Mouse (Mus musculus) stomach, postnatal 0 days (tissue): ENCODE measurements around the gene Emc9. TPM values are rescaled to one million over a fixed set of nuclear protein-coding genes. Genes with fewer than 3 reads are reported as not detected.
A peak's percentile ranks its signal among the peaks of the same experiment; 100 is the strongest.

ENCODE experiments used
- ATAC-seq: fragments of 200-750 bp; cut with Nextera tagmentation; 2 replicates; pipeline ENCODE4 v1.8.0; 2017; ENCODE audit not compliant: low FRiP score, low TSS enrichment
- DNase-seq: peaks from one replicate; pipeline ENCODE4 v3.0.0-alpha.2; 2016; ENCODE audit warnings: low spot score
- H3K27ac ChIP-seq: fragments of 300-500 bp; sonication (generic); replicated peaks from 2 replicates; pipeline ENCODE4 v1.5.1; 2014; ENCODE audit warnings: mild to moderate bottlenecking, control low read depth
- H3K27me3 ChIP-seq: fragments of 300-500 bp; sonication (generic); 2 replicates; pipeline ENCODE4 v1.6.1; 2014; ENCODE audit warnings: low read length; ENCODE audit not compliant: control insufficient read depth, insufficient read depth
- H3K36me3 ChIP-seq: fragments of 300-500 bp; sonication (generic); 2 replicates; pipeline ENCODE4 v1.6.1; 2014; ENCODE audit warnings: low read length, mixed read lengths; ENCODE audit not compliant: control insufficient read depth, insufficient read depth
- H3K4me1 ChIP-seq: fragments of 300-500 bp; sonication (generic); replicated peaks from 2 replicates; pipeline ENCODE4 v1.6.1; 2014; ENCODE audit warnings: antibody characterized with exemption; ENCODE audit not compliant: control insufficient read depth, insufficient read depth
- H3K4me2 ChIP-seq: fragments of 300-500 bp; sonication (generic); replicated peaks from 2 replicates; pipeline ENCODE4 v1.6.1; 2014; ENCODE audit warnings: low read depth, mild to moderate bottlenecking, control low read depth, moderate library complexity
- H3K4me3 ChIP-seq: fragments of 300-500 bp; sonication (generic); 2 replicates; pipeline ENCODE4 v1.5.1; 2014; ENCODE audit warnings: low read depth, low read length, control low read depth
- H3K9ac ChIP-seq: fragments of 300-500 bp; sonication (generic); 2 replicates; pipeline ENCODE4 v1.6.1; 2014; ENCODE audit warnings: mild to moderate bottlenecking, low read length, control low read depth, mixed read lengths
- H3K9me3 ChIP-seq: fragments of 300-500 bp; sonication (generic); 2 replicates; pipeline ENCODE4 v1.6.1; 2016; ENCODE audit warnings: low read length; ENCODE audit not compliant: control insufficient read depth
- CTCF ChIP-seq: IDR thresholded peaks from 2 replicates; pipeline ENCODE4 v1.5.1; 2016; ENCODE audit warnings: antibody characterized with exemption, low read depth, mild to moderate bottlenecking, moderate library complexity
- EP300 ChIP-seq: optimal IDR thresholded peaks from 2 replicates; pipeline ENCODE3; 2016; ENCODE audit warnings: antibody characterized with exemption
- WGBS: fragments of 180-500 bp; shearing (Covaris S2); extraction: QIAGEN DNeasy Blood & Tissue Kit; methylation state at CpG from one replicate; pipeline ENCODE4 v1.1.7; 2014; 5-methylcytosine and 5-hydroxymethylcytosine counted together
- polyA plus RNA-seq: library from polyadenylated mRNA; unstranded; fragments of >200 nt; fragmentation: Nextera tagmentation; extraction: Ambion mirVana; gene quantifications from 2 replicates; pipeline ENCODE4 v1.2.1, GENCODE M21; 2015

Gene Emc9
- polyA plus RNA-seq, 1 experiment from 2014 or later: 13.1 TPM

GRCm38 (mm10) chr14:55604823-55605222 lies 19.7 kb upstream of the Emc9 start:
- H3K4me1 ChIP-seq: no peaks in the 10 kb centered on the region
- H3K27me3 ChIP-seq: no peaks in the 10 kb centered on the region
- DNase-seq: no peak
- peak overlapping the region; percentile 62 for H3K4me2 ChIP-seq
- TF ChIP-seq CTCF (no peak), EP300 (no peak)
- peak overlapping the region; percentile 94 for H3K27ac ChIP-seq
- no peak for ATAC-seq
- H3K4me3 ChIP-seq: peak overlapping the region; percentile 51
- H3K36me3 ChIP-seq: peaks cover under 1% of the 10 kb centered on the region
- no peaks in the 10 kb centered on the region for H3K9me3 ChIP-seq
- H3K9ac ChIP-seq: peak overlapping the region; percentile 74
- 86% methylated on average over 11 of the region's 11 CpGs for WGBS

- H3K36me3 ChIP-seq: peaks cover 10% of the 10 kb centered on the region
- peak; percentile 95 for DNase-seq
- TF ChIP-seq CTCF (peak; percentile 97), EP300 (peak; percentile 34)
These were observed 18.8 kb upstream of the Emc9 start for GRCm38 (mm10) chr14:55603633-55604576.

GRCm38 (mm10) chr14:55603271-55603632 lies 18.1 kb upstream of the Emc9 start, which contains the start of gene Irf9:
Gene Irf9, plus strand, starts transcription at chr14:55603571.
- WGBS: 83% methylated on average over 7 of the region's 7 CpGs
- ATAC-seq: no peak; the same call in 1 of the 2 replicates
- Histone ChIP-seq H3K27ac (peak within 1 kb of the TSS; percentile 94), H3K4me2 (peak within 1 kb of the TSS; percentile 62), H3K27me3 (no peaks in the 10 kb centered on the region), H3K36me3 (peaks cover 13% of the 10 kb centered on the region), H3K4me3 (peak within 1 kb of the TSS; percentile 51), H3K4me1 (no peaks in the 10 kb centered on the region), H3K9me3 (no peaks in the 10 kb centered on the region), H3K9ac (peak within 1 kb of the TSS; percentile 74)
- DNase-seq: no peak
- TF ChIP-seq EP300 (no peak), CTCF (no peak)

More at GRCm38 (mm10) chr14:55603633-55604576, 18.8 kb upstream of the Emc9 start:
- H3K27ac ChIP-seq: peak overlapping the region; percentile 94
- H3K4me3 ChIP-seq: peak overlapping the region; percentile 51
- ATAC-seq: peak; percentile 94
- no peaks in the 10 kb centered on the region for H3K9me3 ChIP-seq
- 13% methylated on average over 19 of the region's 19 CpGs for WGBS
- H3K4me1 ChIP-seq: no peaks in the 10 kb centered on the region
- H3K4me2 ChIP-seq: peak overlapping the region; percentile 62
- no peaks in the 10 kb centered on the region for H3K27me3 ChIP-seq
- peak overlapping the region; percentile 74 for H3K9ac ChIP-seq

GRCm38 (mm10) chr14:55598521-55599390 lies 13.7 kb upstream of the Emc9 start:
- no peaks in the 10 kb centered on the region for H3K4me1 ChIP-seq
- TF ChIP-seq CTCF (no peak), EP300 (no peak)
- no peaks in the 10 kb centered on the region for H3K9me3 ChIP-seq
- no peak for DNase-seq
- WGBS: 94% methylated on average over 21 of the region's 21 CpGs
- H3K9ac ChIP-seq: no peak overlapping the region
- peaks cover 32% of the 10 kb centered on the region for H3K36me3 ChIP-seq
- no peak for ATAC-seq
- H3K27ac ChIP-seq: no peak overlapping the region
- no peaks in the 10 kb centered on the region for H3K27me3 ChIP-seq
- no peak overlapping the region for H3K4me2 ChIP-seq
- no peak overlapping the region for H3K4me3 ChIP-seq

GRCm38 (mm10) chr14:55596036-55596690 lies 11.1 kb upstream of the Emc9 start:
- no peak overlapping the region for H3K27ac ChIP-seq
- H3K36me3 ChIP-seq: peaks cover 32% of the 10 kb centered on the region
- WGBS: 86% methylated on average over 13 of the region's 13 CpGs
- H3K4me2 ChIP-seq: no peak overlapping the region
- DNase-seq: no peak
- no peak overlapping the region for H3K4me3 ChIP-seq
- no peaks in the 10 kb centered on the region for H3K9me3 ChIP-seq
- no peak for TF ChIP-seq EP300
- TF ChIP-seq CTCF: no peak
- H3K9ac ChIP-seq: no peak overlapping the region
- H3K27me3 ChIP-seq: no peaks in the 10 kb centered on the region
- no peak for ATAC-seq
- H3K4me1 ChIP-seq: peaks cover 2% of the 10 kb centered on the region; the same call in 1 of the 2 replicates
